11 mouse cellular contexts compared by ENCODE assay signal in the genomic region with DNA sequence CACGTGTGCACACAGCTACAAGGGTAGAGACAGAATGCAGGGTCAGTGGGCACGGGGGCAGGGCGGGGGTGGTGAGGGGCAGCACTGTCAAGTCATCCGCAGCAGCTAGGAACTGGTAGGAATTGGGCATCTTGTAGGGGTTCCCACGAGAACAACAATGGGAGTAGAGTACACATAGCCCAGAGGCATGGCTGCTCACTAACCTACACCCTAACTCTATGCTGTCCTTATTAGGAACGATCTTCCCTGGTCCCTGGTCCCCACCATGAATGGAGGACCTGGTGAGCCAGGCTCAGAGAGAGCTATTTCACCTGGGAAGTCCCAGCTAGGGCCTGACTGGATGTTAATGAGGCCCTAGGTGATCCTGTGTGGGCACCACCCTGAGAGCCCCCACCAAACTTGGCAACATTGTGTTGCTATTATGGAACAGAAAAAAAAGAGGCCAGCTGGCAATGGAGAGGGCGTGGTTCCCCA. TPM values are rescaled to one million over a fixed set of nuclear protein-coding genes. Genes with fewer than 3 reads are reported as not detected.
DNase-seq lines count a peak whose midpoint lies in the region; ATAC-seq and TF ChIP-seq lines count a peak whose summit lies in the region.
"Had no signal": no experiment of that assay in that cellular context is flagged by ENCODE, and none has a peak within 500 bp of the region (broad histone marks: within the 10 kb centered on the region; RNA-seq: fewer than 3 reads in every experiment).

No protein-coding gene starts in this region.

- H3K4me3 ChIP-seq in heart, embryonic 14.5 days (ENCODE audit: control insufficient read depth in 1 of 2, insufficient read depth in 1 of 2, low read depth in 1 of 2, low read length in 2 of 2) = no peak overlapping the region
- no peak overlapping the region for H3K4me3 ChIP-seq in midbrain, embryonic 12.5 days
- H3K4me3 ChIP-seq in midbrain, embryonic 10.5 days = no peak overlapping the region
- H3K4me3 ChIP-seq in intestine, postnatal 0 days (ENCODE audit: low read depth, low read length) = no peak overlapping the region
- H3K4me3 ChIP-seq: heart, embryonic 10.5 days; liver, embryonic 15.5 days had no signal

- peaks cover 15 to 52% of the 10 kb centered on the region in 2 experiments for H3K4me1 ChIP-seq in heart, embryonic 14.5 days (ENCODE audit: control insufficient read depth in 2 of 2, insufficient read depth in 2 of 2, low read length in 2 of 2)
- H3K4me1 ChIP-seq in midbrain, embryonic 12.5 days = peaks cover 16% of the 10 kb centered on the region
- H3K4me1 ChIP-seq in midbrain, embryonic 10.5 days = peaks cover 9% of the 10 kb centered on the region; the same call in 1 of the 2 replicates
- no peaks in the 10 kb centered on the region for H3K4me1 ChIP-seq in intestine, postnatal 0 days (replicated peaks; ENCODE audit: control insufficient read depth, insufficient read depth, low read length)

- no peak for TF ChIP-seq CTCF in intestine, postnatal 0 days (IDR thresholded peaks at IDR 0.05; ENCODE audit: low read depth)

- no peaks in the 10 kb centered on the region for H3K27me3 ChIP-seq in heart, embryonic 14.5 days (ENCODE audit: control insufficient read depth, insufficient read depth, low read length)
- no peaks in the 10 kb centered on the region for H3K27me3 ChIP-seq in midbrain, embryonic 12.5 days
- no peaks in the 10 kb centered on the region for H3K27me3 ChIP-seq in midbrain, embryonic 10.5 days (ENCODE audit: low read depth, poor library complexity, severe bottlenecking)
- no peaks in the 10 kb centered on the region for H3K27me3 ChIP-seq in intestine, postnatal 0 days (replicated peaks; ENCODE audit: control insufficient read depth, insufficient read depth, low read length)
- H3K27me3 ChIP-seq: liver, embryonic 15.5 days had no signal

- no peak for DNase-seq in heart, postnatal 25 days (ENCODE audit: low spot score)
- no peak for DNase-seq in midbrain, embryonic 10.5 days (ENCODE audit: low spot score)
- DNase-seq in adrenal gland, adult (ENCODE audit: inconsistent age in 2 of 2, low spot score in 1 of 2) = no peak
- no peak for DNase-seq in kidney, postnatal 14 days
- DNase-seq: thymus, adult 2 months had no signal

- no peak overlapping the region for H3K4me2 ChIP-seq in heart, embryonic 14.5 days (ENCODE audit: low read length)
- no peak overlapping the region for H3K4me2 ChIP-seq in midbrain, embryonic 12.5 days (replicated peaks)
- no peak overlapping the region for H3K4me2 ChIP-seq in intestine, postnatal 0 days (replicated peaks; ENCODE audit: low read depth)
- H3K4me2 ChIP-seq: liver, embryonic 15.5 days had no signal

- no peak overlapping the region for H3K27ac ChIP-seq in heart, embryonic 14.5 days (replicated peaks in 1 of 2; ENCODE audit: control insufficient read depth in 1 of 2, insufficient read depth in 1 of 2, low read depth in 2 of 2, low read length in 2 of 2)
- H3K27ac ChIP-seq in midbrain, embryonic 12.5 days (replicated peaks) = 0 out of 2 replicates have a peak overlapping the region, but pooled peaks have one; percentile 39
- H3K27ac ChIP-seq in midbrain, embryonic 10.5 days (replicated peaks) = no peak overlapping the region
- H3K27ac ChIP-seq in intestine, postnatal 0 days (ENCODE audit: low read depth, low read length) = no peak overlapping the region
- H3K27ac ChIP-seq: heart, embryonic 10.5 days; kidney, postnatal 0 days; liver, embryonic 15.5 days had no signal

- H3K36me3 ChIP-seq in heart, embryonic 14.5 days (ENCODE audit: control insufficient read depth, insufficient read depth, low read length) = no peaks in the 10 kb centered on the region
- no peaks in the 10 kb centered on the region for H3K36me3 ChIP-seq in midbrain, embryonic 12.5 days
- H3K36me3 ChIP-seq in midbrain, embryonic 10.5 days = peaks cover 3% of the 10 kb centered on the region; the same call in 1 of the 2 replicates
- no peaks in the 10 kb centered on the region for H3K36me3 ChIP-seq in intestine, postnatal 0 days (ENCODE audit: control insufficient read depth, insufficient read depth)

- no peak for ATAC-seq in heart, embryonic 14.5 days (ENCODE audit: insufficient number of reproducible peaks, insufficient read depth, low FRiP score, low read depth)
- ATAC-seq in midbrain, embryonic 12.5 days (ENCODE audit: low FRiP score, low read depth) = no peak; the same call in 1 of the 2 replicates
- 0 out of 2 replicates have a peak, but pooled peaks have one; percentile 1 for ATAC-seq in intestine, postnatal 0 days

- WGBS in heart, embryonic 14.5 days = 82% methylated on average over 7 of the region's 7 CpGs
- 88% methylated on average over 7 of the region's 7 CpGs for WGBS in midbrain, embryonic 12.5 days
- WGBS in midbrain, embryonic 10.5 days = 87% methylated on average over 7 of the region's 7 CpGs
- WGBS in intestine, postnatal 0 days = 82% methylated on average over 7 of the region's 7 CpGs

- intact Hi-C loops in heart, postnatal 25 days (cut with DNase I) = no loop called here

- no peaks in the 10 kb centered on the region for H3K9me3 ChIP-seq in heart, embryonic 14.5 days (ENCODE audit: control insufficient read depth, low read length)
- H3K9me3 ChIP-seq in midbrain, embryonic 12.5 days = no peaks in the 10 kb centered on the region
- no peaks in the 10 kb centered on the region for H3K9me3 ChIP-seq in midbrain, embryonic 10.5 days (replicated peaks)
- H3K9me3 ChIP-seq in intestine, postnatal 0 days (ENCODE audit: control insufficient read depth) = no peaks in the 10 kb centered on the region
- H3K9me3 ChIP-seq: heart, embryonic 10.5 days; liver, embryonic 15.5 days had no signal

- 0 out of 2 replicates have a peak overlapping the region, but pooled peaks have one; percentile 10 for H3K9ac ChIP-seq in heart, embryonic 14.5 days (ENCODE audit: low read length)
- no peak overlapping the region for H3K9ac ChIP-seq in midbrain, embryonic 12.5 days (replicated peaks)
- no peak overlapping the region for H3K9ac ChIP-seq in intestine, postnatal 0 days (ENCODE audit: low read depth, low read length)
- H3K9ac ChIP-seq: liver, embryonic 15.5 days had no signal

RNA-seq across cellular contexts. Expression of gene Ppp1r37, which starts 21.2 kb away (rescaled TPM):
- 2.9 and 5.3 TPM in 2 replicates for polyA plus RNA-seq in heart, embryonic 14.5 days (2014; fragmentation: Nextera tagmentation; extraction: Ambion mirVana)
- total RNA-seq in heart, postnatal 25 days (2021) = 10 to 100 TPM; 48.0 to 52.3 TPM
- 37.2 and 38.8 TPM in 2 replicates for polyA plus RNA-seq in midbrain, embryonic 12.5 days (2016; fragmentation: Nextera tagmentation; extraction: Ambion mirVana)
- polyA plus RNA-seq in midbrain, embryonic 10.5 days (2016; fragmentation: Nextera tagmentation; extraction: Ambion mirVana) = 20.3 and 20.5 TPM in 2 replicates
- polyA plus RNA-seq in intestine, postnatal 0 days (2015; fragmentation: Nextera tagmentation; extraction: Ambion mirVana) = 13.9 and 15.0 TPM in 2 replicates

RNA-seq across cellular contexts. Expression of gene Nkpd1, which starts 24.1 kb away (rescaled TPM):
- polyA plus RNA-seq in heart, embryonic 14.5 days (2014; fragmentation: Nextera tagmentation; extraction: Ambion mirVana) = not detected in 2 replicates
- total RNA-seq in heart, postnatal 25 days (2021) = not detected
- 0.06 TPM in 1 of 2 replicates, not detected in the other for polyA plus RNA-seq in midbrain, embryonic 12.5 days (2016; fragmentation: Nextera tagmentation; extraction: Ambion mirVana)
- 0.06 TPM in 2 replicates for polyA plus RNA-seq in midbrain, embryonic 10.5 days (2016; fragmentation: Nextera tagmentation; extraction: Ambion mirVana)
- not detected in 2 replicates for polyA plus RNA-seq in intestine, postnatal 0 days (2015; fragmentation: Nextera tagmentation; extraction: Ambion mirVana)
- polyA plus RNA-seq: kidney, postnatal 0 days; liver, embryonic 15.5 days had no signal

RNA-seq across cellular contexts. Expression of gene Trappc6a, which starts 33.5 kb away (rescaled TPM):
- 87.3 and 92.9 TPM in 2 replicates for polyA plus RNA-seq in heart, embryonic 14.5 days (2014; fragmentation: Nextera tagmentation; extraction: Ambion mirVana)
- total RNA-seq in heart, postnatal 25 days (2021) = 10 to 100 TPM; 35.6 to 35.9 TPM
- polyA plus RNA-seq in midbrain, embryonic 12.5 days (2016; fragmentation: Nextera tagmentation; extraction: Ambion mirVana) = 41.5 and 41.7 TPM in 2 replicates
- polyA plus RNA-seq in midbrain, embryonic 10.5 days (2016; fragmentation: Nextera tagmentation; extraction: Ambion mirVana) = 65.2 and 68.2 TPM in 2 replicates
- 108 and 118 TPM in 2 replicates for polyA plus RNA-seq in intestine, postnatal 0 days (2015; fragmentation: Nextera tagmentation; extraction: Ambion mirVana)

RNA-seq across cellular contexts. Expression of gene Bloc1s3, which starts 33.6 kb away (rescaled TPM):
- 1.4 and 1.7 TPM in 2 replicates for polyA plus RNA-seq in heart, embryonic 14.5 days (2014; fragmentation: Nextera tagmentation; extraction: Ambion mirVana)
- total RNA-seq in heart, postnatal 25 days (2021) = 1 to 10 TPM; 2.3 to 2.4 TPM
- 4.3 and 5.0 TPM in 2 replicates for polyA plus RNA-seq in midbrain, embryonic 12.5 days (2016; fragmentation: Nextera tagmentation; extraction: Ambion mirVana)
- 2.3 and 2.4 TPM in 2 replicates for polyA plus RNA-seq in midbrain, embryonic 10.5 days (2016; fragmentation: Nextera tagmentation; extraction: Ambion mirVana)
- 3.4 TPM in 2 replicates for polyA plus RNA-seq in intestine, postnatal 0 days (2015; fragmentation: Nextera tagmentation; extraction: Ambion mirVana)

RNA-seq across cellular contexts. Expression of gene Zfp296, which starts 35.4 kb away (rescaled TPM):
- 0.13 and 0.38 TPM in 2 replicates for polyA plus RNA-seq in heart, embryonic 14.5 days (2014; fragmentation: Nextera tagmentation; extraction: Ambion mirVana)
- under 1 TPM; 0.28 to 0.49 TPM for total RNA-seq in heart, postnatal 25 days (2021)
- polyA plus RNA-seq in midbrain, embryonic 12.5 days (2016; fragmentation: Nextera tagmentation; extraction: Ambion mirVana) = 0.14 and 0.27 TPM in 2 replicates
- 0.10 and 0.22 TPM in 2 replicates for polyA plus RNA-seq in midbrain, embryonic 10.5 days (2016; fragmentation: Nextera tagmentation; extraction: Ambion mirVana)
- 0.14 TPM in 1 of 2 replicates, not detected in the other for polyA plus RNA-seq in intestine, postnatal 0 days (2015; fragmentation: Nextera tagmentation; extraction: Ambion mirVana)
